Mouse (Mus musculus) testis, postnatal 10 days (tissue): ENCODE results near the gene Paqr9.

Source experiments
- DNase-seq: peaks from one replicate; pipeline ENCODE4 v3.0.0; 2021; ENCODE audit warnings: low spot score

The Paqr9 gene

DNA sequence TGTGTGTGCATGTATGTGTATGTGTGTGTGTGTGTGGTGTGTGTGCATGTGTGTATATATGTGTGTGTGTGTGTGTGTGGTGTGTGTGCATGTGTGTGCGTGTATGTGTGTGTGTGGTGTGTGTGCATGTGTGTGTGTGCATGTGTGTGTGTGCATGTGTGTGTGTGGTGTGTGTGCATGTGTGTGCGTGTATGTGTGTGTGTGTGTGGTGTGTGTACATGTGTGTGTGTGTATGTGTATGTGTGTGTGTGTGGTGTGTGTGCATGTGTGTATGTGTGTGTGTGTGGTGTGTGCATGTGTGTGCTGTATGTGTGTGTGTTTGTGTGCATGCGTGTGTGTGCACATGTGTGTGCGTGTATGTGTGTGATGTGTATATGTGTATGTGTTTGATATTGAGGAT is 14.9 kb upstream of the Paqr9 start:
- DNase-seq: no peak

- DNase-seq: no peak
Measured at GRCm38 (mm10) chr9:95546679-95547078, 12.8 kb upstream of the Paqr9 start.

DNA sequence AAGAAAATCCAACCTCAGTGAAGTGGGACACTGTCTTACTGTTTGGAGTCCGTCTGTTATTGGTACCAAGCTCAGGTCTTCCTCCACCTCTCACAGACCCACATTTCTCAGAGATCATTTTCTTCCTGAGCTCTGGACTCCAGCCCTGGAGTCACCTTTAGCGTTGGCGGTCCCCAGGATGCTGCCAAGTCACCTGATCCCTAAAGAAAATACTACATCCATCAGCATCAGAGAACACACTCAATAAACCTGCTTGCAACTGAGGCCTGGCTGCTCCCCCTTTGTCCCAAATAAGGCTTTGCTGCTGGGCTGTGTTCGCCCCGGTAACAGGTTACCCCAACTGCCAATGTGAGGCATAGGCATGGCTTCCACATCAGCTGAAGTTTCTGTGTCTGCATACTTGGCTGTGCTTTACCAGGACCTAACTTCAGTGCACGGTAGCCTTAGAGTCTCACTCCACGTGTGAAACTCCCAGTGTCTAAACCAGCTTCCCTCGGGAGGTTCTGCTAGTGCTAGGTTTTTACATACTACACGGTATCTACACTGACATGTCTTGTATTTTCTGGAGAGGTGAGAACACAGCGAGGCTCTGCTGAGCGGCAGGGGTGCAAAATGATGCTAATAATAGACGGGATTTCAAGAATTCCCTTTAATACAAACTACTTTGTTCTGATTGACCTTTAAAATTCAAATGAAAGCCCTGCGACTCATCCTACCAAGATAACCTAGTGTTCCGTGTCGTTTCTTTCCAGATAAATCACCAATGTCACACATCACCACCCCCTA is 9.6 kb upstream of the Paqr9 start:
- DNase-seq: no peak

DNA sequence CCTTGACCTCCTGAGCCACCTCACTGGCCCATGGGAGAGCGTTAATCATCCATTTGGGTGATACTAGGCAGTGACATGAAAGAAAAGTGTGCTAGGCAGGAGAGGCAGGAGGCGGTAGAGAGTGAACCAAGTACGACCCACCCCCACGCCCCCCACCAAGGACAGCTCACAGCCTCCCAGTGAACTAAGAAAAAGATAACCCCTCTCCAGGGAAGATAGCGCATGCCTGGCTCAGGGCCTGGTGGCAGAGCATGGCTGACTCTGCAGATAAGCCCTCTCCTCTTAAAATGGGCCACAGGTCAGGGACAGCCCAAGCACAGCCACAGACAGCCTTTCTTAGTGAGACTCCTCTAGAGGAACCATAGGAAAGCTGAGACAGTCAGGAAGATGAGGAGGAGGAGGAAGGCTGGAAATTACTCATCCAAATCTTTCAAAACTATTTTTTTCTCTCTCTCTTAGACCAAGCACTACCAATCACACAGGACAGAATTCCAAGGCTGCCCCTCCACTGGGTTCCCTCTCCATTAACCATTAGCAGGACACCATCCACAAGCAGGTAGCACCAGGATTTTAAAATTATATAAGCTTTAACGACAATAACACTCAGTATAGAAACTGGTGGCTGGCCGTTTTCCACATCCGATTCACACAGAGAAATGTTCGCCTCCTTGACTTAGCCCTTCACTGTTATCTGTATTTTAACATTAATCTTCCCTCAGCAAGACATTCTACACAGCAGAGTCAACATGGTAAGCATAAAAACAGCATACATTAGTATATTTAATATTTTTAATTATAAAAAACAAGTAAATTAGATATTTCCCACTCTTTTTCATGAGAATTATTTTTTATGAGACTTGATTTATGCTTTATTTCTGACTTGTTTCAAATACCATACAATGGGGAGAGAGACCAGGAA is 8.3 kb upstream of the Paqr9 start:
- peak; percentile 53 for DNase-seq

DNA sequence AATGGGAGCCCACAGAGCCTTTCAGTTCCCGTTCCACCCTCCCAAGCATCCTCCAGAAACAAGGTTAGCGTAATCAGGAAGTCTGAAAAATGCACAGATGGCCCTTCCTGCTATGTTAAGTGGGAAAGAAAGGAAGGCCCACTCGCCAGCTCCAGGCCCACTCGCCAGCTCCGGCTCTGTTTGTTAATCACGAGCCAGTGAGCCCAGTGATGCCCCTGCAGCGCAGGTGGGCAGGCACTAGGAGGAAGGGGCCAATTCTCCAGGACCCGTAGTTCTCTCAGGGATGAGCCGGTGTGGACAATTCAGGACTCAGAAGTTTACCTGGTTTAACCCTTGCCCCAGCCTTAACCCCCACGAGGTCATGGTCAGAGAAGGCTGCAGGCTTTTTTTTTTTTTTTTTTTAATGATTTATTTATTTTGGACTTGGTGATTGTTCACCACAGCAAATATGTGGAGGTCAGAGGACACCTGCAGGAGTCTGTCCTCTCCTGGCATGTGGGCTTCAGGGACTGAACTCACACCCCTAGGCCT is 7.2 kb upstream of the Paqr9 start:
- no peak for DNase-seq

- no peak for DNase-seq
Measured at GRCm38 (mm10) chr9:95554231-95555221, 4.9 kb upstream of the Paqr9 start.

DNA sequence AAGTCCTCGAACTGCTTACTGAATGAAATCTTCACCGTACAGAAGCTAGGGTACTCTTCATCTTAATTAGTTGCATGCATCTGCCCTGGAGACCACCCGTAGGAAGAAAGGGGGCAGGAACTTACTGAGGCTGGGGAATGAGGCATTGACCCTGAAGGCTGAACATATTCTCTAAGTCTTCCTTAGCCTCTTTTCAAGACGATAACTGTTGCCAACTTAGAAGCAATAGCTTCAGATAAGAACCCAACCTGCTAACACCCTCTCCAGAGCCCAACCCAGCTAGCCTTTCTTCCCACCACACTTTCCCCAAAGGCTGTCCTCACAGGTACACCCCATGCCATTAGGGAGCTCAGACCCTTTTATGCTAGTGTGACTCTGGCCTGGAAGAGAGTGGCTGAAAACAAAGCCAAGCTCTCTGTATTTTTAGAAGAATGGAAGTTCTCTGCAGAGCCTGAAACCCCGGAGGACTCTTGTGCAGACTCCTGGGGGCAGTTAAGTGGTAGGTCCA is 4.2 kb upstream of the Paqr9 start:
- DNase-seq: no peak

GRCm38 (mm10) chr9:95556067-95556512 is 3.4 kb upstream of the Paqr9 start:
- DNase-seq: no peak

GRCm38 (mm10) chr9:95557722-95558121 is 1.7 kb upstream of the Paqr9 start:
- no peak for DNase-seq

- no peak for DNase-seq
Measured at GRCm38 (mm10) chr9:95558726-95559058, 765 bp upstream of the Paqr9 start.

GRCm38 (mm10) chr9:95559936-95560735 is 679 bp downstream of the Paqr9 start:
- DNase-seq: peak; percentile 46

DNA sequence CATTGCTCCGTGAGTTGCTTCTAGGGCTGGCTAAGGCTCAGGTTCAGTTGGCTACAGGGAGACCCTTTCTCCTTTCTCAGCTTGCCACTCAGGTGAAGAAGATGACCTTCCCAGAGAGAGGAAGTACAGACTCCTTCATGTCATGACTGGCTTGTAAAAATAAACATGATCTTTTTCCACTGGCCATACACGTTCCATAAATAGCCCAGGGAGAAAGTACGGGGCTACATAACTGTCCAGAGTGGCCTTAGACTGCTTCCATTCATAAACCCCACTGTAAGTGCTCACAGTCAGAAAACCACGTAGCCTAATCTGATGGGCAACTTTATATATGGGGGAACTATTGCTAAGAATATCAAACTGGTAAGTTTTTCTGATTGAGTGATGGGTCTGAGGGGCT is 4.6 kb downstream of the Paqr9 start:
- DNase-seq: no peak

DNA sequence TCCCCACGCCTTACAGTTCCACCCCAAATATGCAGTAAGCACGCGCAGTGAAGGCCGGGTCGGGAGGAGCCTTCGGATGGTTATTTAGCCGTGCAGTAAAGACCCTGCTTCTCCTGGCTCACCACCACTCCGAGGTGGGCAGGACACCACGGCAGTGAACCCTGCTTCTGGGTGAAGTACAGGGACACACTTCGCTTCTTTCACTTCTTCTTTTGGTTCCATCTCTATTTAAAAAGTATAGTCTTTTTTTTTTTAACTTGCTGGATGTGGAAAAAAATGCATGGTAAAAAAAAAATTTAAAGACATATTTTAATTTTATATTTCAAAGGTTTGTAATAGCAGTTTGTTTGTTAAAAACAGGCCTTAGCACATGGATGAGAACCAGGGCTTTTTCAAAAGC is 6.9 kb downstream of the Paqr9 start:
- DNase-seq: no peak

GRCm38 (mm10) chr9:95566931-95567330 is 7.5 kb downstream of the Paqr9 start:
- no peak for DNase-seq

DNA sequence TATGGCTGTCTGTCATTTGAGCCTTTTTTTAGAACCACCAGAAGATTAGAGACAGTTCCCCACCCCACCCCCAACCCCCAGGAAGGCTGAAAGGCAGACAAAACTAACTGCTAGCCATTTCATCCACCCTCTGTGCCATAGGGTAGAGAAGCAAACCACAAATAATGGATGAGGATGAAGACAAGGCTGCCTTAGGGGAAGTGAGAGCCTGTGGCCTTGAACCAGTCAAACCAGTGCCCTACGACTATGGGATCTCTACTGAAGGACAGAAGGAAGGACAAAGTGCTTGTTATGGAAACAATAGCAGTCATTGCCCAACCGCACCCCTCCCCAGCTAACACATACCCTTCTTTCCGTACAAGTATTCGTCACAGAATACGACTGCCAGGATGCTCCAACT is 9.8 kb downstream of the Paqr9 start:
- DNase-seq: no peak

GRCm38 (mm10) chr9:95569966-95570365 is 10.5 kb downstream of the Paqr9 start:
- DNase-seq: no peak

- no peak for DNase-seq
Measured at GRCm38 (mm10) chr9:95570604-95571003, 11.1 kb downstream of the Paqr9 start.

- DNase-seq: no peak
Measured at GRCm38 (mm10) chr9:95571494-95571893, 12.0 kb downstream of the Paqr9 start.

GRCm38 (mm10) chr9:95572558-95572957 is 13.1 kb downstream of the Paqr9 start:
- DNase-seq: no peak

- no peak for DNase-seq
Measured at GRCm38 (mm10) chr9:95574116-95574515, 14.7 kb downstream of the Paqr9 start.

DNA sequence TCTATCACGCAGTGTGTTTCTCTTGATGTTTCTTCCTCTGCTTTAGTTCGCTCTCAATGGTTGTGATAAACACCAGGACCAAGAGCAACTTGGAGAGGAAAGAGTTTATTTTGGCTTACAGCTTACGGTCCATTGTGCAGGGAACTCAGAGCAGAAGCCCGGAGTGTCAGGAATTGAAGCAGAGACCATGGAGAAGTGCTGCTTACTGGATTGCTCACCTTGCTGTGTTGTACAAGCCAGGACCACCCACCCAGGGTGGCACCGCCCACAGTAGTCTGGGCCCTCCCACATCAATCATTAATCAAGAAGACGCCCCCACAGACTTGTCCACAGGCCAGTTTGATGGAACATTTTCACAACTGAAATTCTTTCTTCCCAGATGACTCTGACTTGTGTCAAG is 18.0 kb downstream of the Paqr9 start:
- DNase-seq: no peak
